Mouse (Mus musculus) G1E (cell line): ENCODE results near the gene Faxc.

Experiments
- CTCF ChIP-seq: IDR thresholded peaks from 2 replicates; pipeline ENCODE4 v1.5.1; 2012; ENCODE audit warnings: low read depth, low read length, inconsistent platforms, mixed read lengths
- GATA1 ChIP-seq: IDR thresholded peaks from 2 replicates; pipeline ENCODE4 v1.6.1; 2012; ENCODE audit warnings: borderline replicate concordance, low read length, inconsistent platforms, mixed read lengths
- GATA2 ChIP-seq: IDR thresholded peaks from 2 replicates; pipeline ENCODE4 v1.6.1; 2012; ENCODE audit warnings: low read depth, low read length, inconsistent platforms, borderline replicate concordance
- POLR2AphosphoS5 ChIP-seq: IDR thresholded peaks from 2 replicates; pipeline ENCODE4 v1.6.1; 2012; ENCODE audit warnings: low read depth, low read length, inconsistent platforms; ENCODE audit not compliant: insufficient replicate concordance
- TAL1 ChIP-seq: conservative IDR thresholded peaks from 2 replicates; pipeline ENCODE4 v1.6.1; 2012; ENCODE audit warnings: low read depth, low read length, inconsistent platforms, mixed read lengths

GRCm38 (mm10) chr4:21987460-21987859, 56.3 kb downstream of the Faxc start:
- TF ChIP-seq GATA1 (no peak), CTCF (no peak), TAL1 (no peak), POLR2AphosphoS5 (no peak), GATA2 (no peak)
